Mouse (Mus musculus): Measurements from ENCODE around the gene Hist1h2bm. TPM values are rescaled to one million over a fixed set of nuclear protein-coding genes. Genes with fewer than 3 reads are reported as not detected.
A peak's percentile ranks its signal among the peaks of the same experiment; 100 is the strongest.

Gene Hist1h2bm
- total RNA-seq, 2 experiments from 2014 or later, result 139 to 615 TPM

DNA sequence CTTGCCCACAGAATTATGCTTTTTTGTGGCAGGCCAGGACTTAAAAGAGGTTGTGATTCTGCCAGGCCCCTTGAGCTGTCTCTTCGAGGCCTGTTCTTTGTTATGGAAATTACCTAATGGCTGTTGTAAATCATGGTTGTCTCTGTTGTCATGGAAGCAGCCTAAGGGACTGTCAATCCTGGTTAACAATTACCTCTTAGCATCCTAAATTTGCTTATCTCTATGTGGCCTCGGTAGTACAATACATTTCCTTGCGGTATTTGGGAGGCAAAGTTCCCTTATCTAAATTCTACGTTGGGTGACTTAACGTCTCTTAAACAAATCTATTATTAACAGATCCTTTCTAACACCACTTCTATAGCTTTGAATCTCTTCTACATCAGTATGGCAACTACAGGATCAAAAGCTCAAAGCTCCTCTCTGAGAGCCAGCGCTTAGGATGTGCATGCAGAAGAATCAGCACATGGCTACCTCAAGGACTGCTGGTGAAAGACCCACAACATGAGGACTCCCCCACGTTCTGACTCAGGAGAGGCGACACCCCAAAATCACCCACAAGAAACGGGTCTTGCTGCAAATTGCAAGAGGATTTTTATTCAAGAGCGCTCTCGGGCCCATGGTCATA lies 6.2 kb downstream of the Hist1h2bm start:
- ATAC-seq (ENCODE audit: poor library complexity, severe bottlenecking), result no peak

GRCm38 (mm10) chr13:21729544-21729943 lies 7.7 kb downstream of the Hist1h2bm start:
- no peak for ATAC-seq (ENCODE audit: poor library complexity, severe bottlenecking)

GRCm38 (mm10) chr13:21733466-21733865 lies 11.6 kb downstream of the Hist1h2bm start:
- no peak for ATAC-seq (ENCODE audit: poor library complexity, severe bottlenecking)

GRCm38 (mm10) chr13:21734010-21734905 lies 12.4 kb downstream of the Hist1h2bm start:
- ATAC-seq (ENCODE audit: poor library complexity, severe bottlenecking), result peak; percentile 73

- peak; percentile 87 for ATAC-seq (ENCODE audit: poor library complexity, severe bottlenecking)
Measured at GRCm38 (mm10) chr13:21734906-21735767, 13.3 kb downstream of the Hist1h2bm start, which contains the start of gene Hist1h4j. TSS of gene Hist1h4j (plus strand) at chr13:21735064.

GRCm38 (mm10) chr13:21745006-21745405 lies 23.2 kb downstream of the Hist1h2bm start:
- no peak for ATAC-seq (ENCODE audit: poor library complexity, severe bottlenecking)

DNA sequence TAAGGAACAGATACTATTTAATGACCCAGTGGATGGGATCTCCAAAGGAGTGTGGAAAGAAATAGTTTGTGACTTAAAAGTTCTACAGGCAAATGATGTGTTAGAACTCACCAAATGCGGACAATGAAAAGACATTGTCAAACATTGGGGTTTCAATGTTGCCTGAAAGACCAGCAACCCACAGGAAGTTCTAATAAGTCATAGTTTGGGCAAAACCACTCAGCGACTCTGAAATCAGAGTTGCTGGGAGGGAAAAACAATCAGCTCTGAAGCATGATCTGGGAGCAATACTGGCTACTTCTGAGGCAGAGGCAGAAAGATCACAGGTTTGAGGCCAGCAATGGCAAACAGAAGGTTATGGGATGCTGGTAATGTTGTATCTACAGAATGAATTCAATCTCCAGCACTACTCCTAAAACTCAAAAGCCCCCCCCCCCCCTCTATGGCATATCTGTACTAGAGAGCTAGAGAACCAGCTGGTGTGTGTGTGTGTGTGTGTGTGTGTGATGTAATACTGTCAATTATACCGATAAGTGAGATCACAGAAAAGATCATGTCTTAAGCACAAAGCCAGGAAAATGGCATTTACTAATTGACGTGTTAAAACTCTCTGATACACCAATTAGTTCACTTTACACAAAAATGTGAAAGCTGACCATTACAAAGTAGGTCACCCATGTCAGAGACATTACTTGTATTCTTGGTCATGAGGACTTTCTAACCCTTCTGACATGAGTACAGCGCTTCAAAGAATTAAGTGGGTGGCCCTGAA lies 27.7 kb downstream of the Hist1h2bm start:
- no peak for ATAC-seq (ENCODE audit: poor library complexity, severe bottlenecking)

- ATAC-seq (ENCODE audit: poor library complexity, severe bottlenecking), result peak; percentile 73
Measured at GRCm38 (mm10) chr13:21750159-21751017, 28.5 kb downstream of the Hist1h2bm start, which contains the start of gene Hist1h4k. TSS of gene Hist1h4k (minus strand) at chr13:21750505.

GRCm38 (mm10) chr13:21751417-21751816 lies 29.6 kb downstream of the Hist1h2bm start:
- no peak for ATAC-seq (ENCODE audit: poor library complexity, severe bottlenecking)

DNA sequence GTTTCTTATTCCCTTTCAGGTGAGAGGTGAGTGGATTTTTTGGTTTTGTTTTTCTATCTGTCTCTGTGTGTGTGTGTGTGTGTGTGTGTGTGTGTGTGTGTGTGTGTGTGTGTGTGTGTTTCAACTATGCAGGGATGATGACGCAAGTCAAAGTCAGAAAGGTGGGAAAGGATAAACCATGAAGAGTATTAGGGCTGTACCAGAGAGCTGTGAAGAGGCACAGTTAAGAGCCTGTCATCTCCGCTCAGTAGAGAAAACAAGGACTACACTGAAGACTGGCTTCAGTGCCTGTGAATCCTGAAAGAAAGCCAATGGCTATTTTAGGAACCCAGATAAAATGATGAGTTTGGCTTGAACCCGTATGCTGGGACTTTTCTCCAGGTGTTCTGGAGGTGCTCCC lies 30.0 kb downstream of the Hist1h2bm start:
- no peak for ATAC-seq (ENCODE audit: poor library complexity, severe bottlenecking)

DNA sequence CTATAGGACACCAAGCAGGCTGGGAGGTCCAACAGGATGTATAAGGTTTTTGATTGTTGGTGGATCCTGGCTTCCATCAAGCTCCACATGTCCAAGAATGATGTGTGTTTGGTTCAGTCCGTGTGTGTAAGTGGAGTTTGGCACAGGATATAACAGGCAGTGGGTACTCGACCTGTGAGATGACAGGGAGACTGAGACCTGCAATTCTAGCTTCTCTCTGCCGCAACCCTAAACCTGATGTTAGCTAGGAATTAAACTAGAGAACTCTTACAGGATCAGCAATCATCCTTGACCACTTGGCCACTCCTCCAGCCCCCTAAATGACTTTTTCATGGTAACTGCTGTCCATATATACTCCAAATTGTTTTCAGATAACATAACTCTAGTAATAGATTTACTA lies 30.5 kb downstream of the Hist1h2bm start:
- ATAC-seq (ENCODE audit: poor library complexity, severe bottlenecking), result no peak

DNA sequence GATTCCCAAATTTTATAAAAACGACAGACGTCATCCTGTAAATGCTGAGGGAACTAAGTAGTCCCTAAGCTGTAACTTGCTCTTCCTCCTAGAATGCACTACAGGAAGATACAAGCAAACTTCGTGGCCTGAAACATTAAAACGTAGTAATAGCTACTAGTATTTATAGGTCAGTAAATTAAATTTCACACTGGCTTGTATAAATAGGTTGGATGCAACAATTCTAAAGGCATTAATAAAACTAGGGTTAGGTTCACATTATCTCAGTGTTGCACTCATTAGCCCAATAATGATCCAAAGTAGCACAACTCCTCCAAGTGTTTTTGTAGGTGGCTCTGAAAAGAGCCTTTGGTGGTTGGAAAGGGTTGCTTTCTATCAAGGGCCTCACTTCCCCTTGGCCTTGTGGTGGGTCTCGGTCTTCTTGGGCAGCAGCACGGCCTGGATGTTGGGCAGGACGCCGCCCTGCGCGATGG lies 31.2 kb downstream of the Hist1h2bm start:
- 0 out of 2 replicates have a peak, but pooled peaks have one; percentile 16 for ATAC-seq (ENCODE audit: poor library complexity, severe bottlenecking)

GRCm38 (mm10) chr13:21753524-21754285 lies 31.9 kb downstream of the Hist1h2bm start, which contains the start of the genes Hist1h2ak and Hist1h2bn:
TSS of gene Hist1h2ak (minus strand) at chr13:21753827.
TSS of gene Hist1h2bn (plus strand) at chr13:21754123.
- ATAC-seq (ENCODE audit: poor library complexity, severe bottlenecking), result peak; percentile 81

GRCm38 (mm10) chr13:21754294-21755001 lies 32.6 kb downstream of the Hist1h2bm start:
- ATAC-seq (ENCODE audit: poor library complexity, severe bottlenecking), result 0 out of 2 replicates have a peak, but pooled peaks have one; percentile 11

- ATAC-seq (ENCODE audit: poor library complexity, severe bottlenecking), result no peak
Measured at GRCm38 (mm10) chr13:21755707-21756106, 33.9 kb downstream of the Hist1h2bm start.

Measured in megakaryocyte, adult 5-6 weeks (primary cell).